Mouse (Mus musculus): ENCODE data around the gene Tspear. TPM values are rescaled to one million over a fixed set of nuclear protein-coding genes. Genes with fewer than 3 reads are reported as not detected.

Gene Tspear
- polyA plus RNA-seq, 1 experiment from 2014 or later, result 1.5 TPM

GRCm38 (mm10) chr10:77886007-77886747, 199.8 kb downstream of the Tspear start:
- H3K4me1 ChIP-seq (ENCODE audit: control insufficient read depth, insufficient read depth, low read length), result no peaks in the 10 kb centered on the region
- 64% methylated on average over 12 of the region's 12 CpGs for WGBS
- ATAC-seq (ENCODE audit: low read depth), result no peak

GRCm38 (mm10) chr10:77890987-77891565, 204.7 kb downstream of the Tspear start:
- no peaks in the 10 kb centered on the region for H3K27me3 ChIP-seq (ENCODE audit: control insufficient read depth, insufficient read depth, low read length)
- no peak overlapping the region for H3K9ac ChIP-seq (replicated peaks; ENCODE audit: low read depth, low read length)
- H3K4me2 ChIP-seq (ENCODE audit: low read depth, low read length), result no peak overlapping the region
- H3K36me3 ChIP-seq (ENCODE audit: control insufficient read depth, insufficient read depth, low read length), result no peaks in the 10 kb centered on the region
- 91% methylated on average over 8 of the region's 8 CpGs for WGBS
- no peak for ATAC-seq (ENCODE audit: low read depth)
- H3K4me3 ChIP-seq (ENCODE audit: low read depth, low read length), result no peak overlapping the region
- H3K9me3 ChIP-seq (ENCODE audit: control insufficient read depth, low read length), result no peaks in the 10 kb centered on the region
- H3K4me1 ChIP-seq (ENCODE audit: control insufficient read depth, insufficient read depth, low read length), result no peaks in the 10 kb centered on the region
- H3K27ac ChIP-seq (ENCODE audit: low read depth, low read length), result no peak overlapping the region

More at GRCm38 (mm10) chr10:77886007-77886747, 199.8 kb downstream of the Tspear start:
- Histone ChIP-seq H3K36me3 (ENCODE audit: control insufficient read depth, insufficient read depth, low read length) (no peaks in the 10 kb centered on the region), H3K27ac (ENCODE audit: low read depth, low read length) (no peak overlapping the region), H3K4me3 (ENCODE audit: low read depth, low read length) (no peak overlapping the region), H3K27me3 (ENCODE audit: control insufficient read depth, insufficient read depth, low read length) (no peaks in the 10 kb centered on the region), H3K4me2 (ENCODE audit: low read depth, low read length) (no peak overlapping the region), H3K9ac (replicated peaks; ENCODE audit: low read depth, low read length) (no peak overlapping the region), H3K9me3 (ENCODE audit: control insufficient read depth, low read length) (no peaks in the 10 kb centered on the region)

GRCm38 (mm10) chr10:77895562-77895961, 209.2 kb downstream of the Tspear start:
- Histone ChIP-seq H3K9ac (replicated peaks; ENCODE audit: low read depth, low read length) (no peak overlapping the region), H3K27ac (ENCODE audit: low read depth, low read length) (no peak overlapping the region), H3K36me3 (ENCODE audit: control insufficient read depth, insufficient read depth, low read length) (no peaks in the 10 kb centered on the region), H3K9me3 (ENCODE audit: control insufficient read depth, low read length) (no peaks in the 10 kb centered on the region), H3K4me3 (ENCODE audit: low read depth, low read length) (no peak overlapping the region), H3K4me1 (ENCODE audit: control insufficient read depth, insufficient read depth, low read length) (0 out of 2 replicates have a peak, but pooled peaks cover 4% of the 10 kb centered on the region), H3K27me3 (ENCODE audit: control insufficient read depth, insufficient read depth, low read length) (no peaks in the 10 kb centered on the region), H3K4me2 (ENCODE audit: low read depth, low read length) (no peak overlapping the region)
- WGBS, result 64% methylated on average over 5 of the region's 5 CpGs
- no peak for ATAC-seq (ENCODE audit: low read depth)

DNA sequence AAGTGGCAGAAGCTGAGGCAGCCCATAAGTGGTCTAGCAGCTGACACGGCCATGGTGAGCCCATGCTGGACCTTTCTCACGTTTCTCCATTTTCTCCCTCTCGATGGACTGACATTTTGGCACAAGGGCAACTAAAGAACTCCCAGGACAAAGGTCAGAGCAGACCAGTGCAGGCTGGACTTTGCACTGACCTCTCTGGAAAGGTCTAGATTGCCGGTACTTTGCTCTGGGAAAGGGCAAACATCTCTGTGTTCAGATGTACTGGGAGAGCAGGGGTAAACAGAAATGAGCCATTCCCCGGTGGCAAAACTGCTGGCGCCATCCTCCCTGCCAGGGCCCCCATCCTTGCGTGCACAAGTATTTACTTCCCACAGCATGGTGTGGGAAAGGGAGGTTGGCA, 213.8 kb downstream of the Tspear start:
- WGBS, result 79% methylated on average over 7 of the region's 7 CpGs
- H3K36me3 ChIP-seq (ENCODE audit: control insufficient read depth, insufficient read depth, low read length), result no peaks in the 10 kb centered on the region
- no peaks in the 10 kb centered on the region for H3K9me3 ChIP-seq (ENCODE audit: control insufficient read depth, low read length)

DNA sequence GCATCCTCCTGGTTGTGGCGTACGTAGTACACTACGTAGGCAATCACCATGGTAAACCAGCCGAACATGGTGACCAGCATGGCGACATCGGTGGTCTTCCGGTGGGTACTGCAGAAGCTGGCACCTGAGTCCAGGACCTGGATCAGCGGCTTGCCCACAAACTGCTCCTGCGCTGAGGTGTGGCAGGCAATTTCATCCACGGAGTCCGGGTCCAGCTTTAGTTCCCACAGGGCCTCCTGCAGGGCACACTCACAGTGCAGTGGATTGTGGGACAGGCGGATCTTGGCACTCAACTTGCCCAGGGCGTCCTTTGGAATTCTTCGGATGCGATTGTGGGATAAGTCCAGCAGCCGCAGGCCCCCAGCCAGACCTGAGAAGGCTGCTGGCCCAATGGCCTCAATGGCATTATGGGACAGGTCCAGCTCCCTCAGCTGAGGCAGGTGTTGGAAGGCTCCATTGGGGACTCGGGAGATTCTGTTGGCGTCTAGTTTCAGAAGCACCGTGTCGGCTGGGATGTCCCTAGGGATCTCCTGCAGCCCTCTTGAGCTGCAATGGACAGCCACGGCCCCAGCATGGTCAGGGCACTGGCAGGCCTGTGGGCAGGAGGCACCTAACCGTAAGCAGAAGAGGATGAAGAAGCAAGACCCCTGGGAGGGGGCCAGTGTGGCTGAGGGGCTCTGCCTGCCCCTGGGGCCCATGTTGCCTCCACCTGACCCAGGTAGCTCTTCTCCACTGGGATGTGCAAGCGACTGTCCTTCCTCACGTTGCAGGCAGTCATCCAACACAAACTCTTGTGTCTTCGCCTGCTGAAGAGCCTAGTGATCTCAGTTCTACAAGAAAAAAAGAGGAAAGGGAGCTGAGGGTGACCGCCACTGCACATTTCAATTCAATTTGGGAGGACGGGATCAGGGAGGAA, 214.8 kb downstream of the Tspear start:
- ATAC-seq (ENCODE audit: low read depth), result no peak
- peak overlapping the region; percentile 70; the same call in 1 of the 2 replicates for H3K9ac ChIP-seq (replicated peaks; ENCODE audit: low read depth, low read length)
- peak overlapping the region; percentile 66 for H3K4me2 ChIP-seq (ENCODE audit: low read depth, low read length)
- WGBS, result 83% methylated on average over 27 of the region's 27 CpGs
- H3K9me3 ChIP-seq (ENCODE audit: control insufficient read depth, low read length), result no peaks in the 10 kb centered on the region
- H3K36me3 ChIP-seq (ENCODE audit: control insufficient read depth, insufficient read depth, low read length), result no peaks in the 10 kb centered on the region
- no peaks in the 10 kb centered on the region for H3K27me3 ChIP-seq (ENCODE audit: control insufficient read depth, insufficient read depth, low read length)
- 0 out of 2 replicates have a peak, but pooled peaks cover 4% of the 10 kb centered on the region for H3K4me1 ChIP-seq (ENCODE audit: control insufficient read depth, insufficient read depth, low read length)
- no peak overlapping the region for H3K27ac ChIP-seq (ENCODE audit: low read depth, low read length)
- H3K4me3 ChIP-seq (ENCODE audit: low read depth, low read length), result peak overlapping the region; percentile 53

More for the DNA sequence above, 213.8 kb downstream of the Tspear start:
- Histone ChIP-seq H3K27ac (ENCODE audit: low read depth, low read length) (no peak overlapping the region), H3K9ac (replicated peaks; ENCODE audit: low read depth, low read length) (no peak overlapping the region), H3K4me3 (ENCODE audit: low read depth, low read length) (no peak overlapping the region), H3K4me2 (ENCODE audit: low read depth, low read length) (no peak overlapping the region), H3K4me1 (ENCODE audit: control insufficient read depth, insufficient read depth, low read length) (0 out of 2 replicates have a peak, but pooled peaks cover 4% of the 10 kb centered on the region), H3K27me3 (ENCODE audit: control insufficient read depth, insufficient read depth, low read length) (no peaks in the 10 kb centered on the region)
- no peak for ATAC-seq (ENCODE audit: low read depth)

- peak; percentile 32 for ATAC-seq (ENCODE audit: low read depth)
- Histone ChIP-seq H3K27ac (ENCODE audit: low read depth, low read length) (peak overlapping the region; percentile 50; the same call in 1 of the 2 replicates), H3K4me3 (ENCODE audit: low read depth, low read length) (peak overlapping the region; percentile 53), H3K9me3 (ENCODE audit: control insufficient read depth, low read length) (no peaks in the 10 kb centered on the region), H3K4me1 (ENCODE audit: control insufficient read depth, insufficient read depth, low read length) (0 out of 2 replicates have a peak, but pooled peaks cover 4% of the 10 kb centered on the region), H3K27me3 (ENCODE audit: control insufficient read depth, insufficient read depth, low read length) (no peaks in the 10 kb centered on the region), H3K4me2 (ENCODE audit: low read depth, low read length) (peak overlapping the region; percentile 66), H3K9ac (replicated peaks; ENCODE audit: low read depth, low read length) (peak overlapping the region; percentile 70), H3K36me3 (ENCODE audit: control insufficient read depth, insufficient read depth, low read length) (no peaks in the 10 kb centered on the region)
- 2% methylated on average over 14 of the region's 14 CpGs for WGBS
Observed at GRCm38 (mm10) chr10:77901871-77902210, 215.5 kb downstream of the Tspear start.

- peak; percentile 76 for ATAC-seq (ENCODE audit: low read depth)
- H3K4me1 ChIP-seq (ENCODE audit: control insufficient read depth, insufficient read depth, low read length), result 0 out of 2 replicates have a peak, but pooled peaks cover 4% of the 10 kb centered on the region
- peak within 1 kb of the TSS; percentile 70 for H3K9ac ChIP-seq (replicated peaks; ENCODE audit: low read depth, low read length)
- H3K27ac ChIP-seq (ENCODE audit: low read depth, low read length), result peak within 1 kb of the TSS; percentile 55
- WGBS, result under 1% methylated on average over 34 of the region's 46 CpGs
- H3K4me2 ChIP-seq (ENCODE audit: low read depth, low read length), result peak within 1 kb of the TSS; percentile 66
- peak within 1 kb of the TSS; percentile 53 for H3K4me3 ChIP-seq (ENCODE audit: low read depth, low read length)
- no peaks in the 10 kb centered on the region for H3K36me3 ChIP-seq (ENCODE audit: control insufficient read depth, insufficient read depth, low read length)
- H3K9me3 ChIP-seq (ENCODE audit: control insufficient read depth, low read length), result no peaks in the 10 kb centered on the region
- no peaks in the 10 kb centered on the region for H3K27me3 ChIP-seq (ENCODE audit: control insufficient read depth, insufficient read depth, low read length)
Observed at GRCm38 (mm10) chr10:77902211-77902893, 216.0 kb downstream of the Tspear start, which contains the start of gene Lrrc3. TSS of gene Lrrc3 (minus strand) at chr10:77902536.

DNA sequence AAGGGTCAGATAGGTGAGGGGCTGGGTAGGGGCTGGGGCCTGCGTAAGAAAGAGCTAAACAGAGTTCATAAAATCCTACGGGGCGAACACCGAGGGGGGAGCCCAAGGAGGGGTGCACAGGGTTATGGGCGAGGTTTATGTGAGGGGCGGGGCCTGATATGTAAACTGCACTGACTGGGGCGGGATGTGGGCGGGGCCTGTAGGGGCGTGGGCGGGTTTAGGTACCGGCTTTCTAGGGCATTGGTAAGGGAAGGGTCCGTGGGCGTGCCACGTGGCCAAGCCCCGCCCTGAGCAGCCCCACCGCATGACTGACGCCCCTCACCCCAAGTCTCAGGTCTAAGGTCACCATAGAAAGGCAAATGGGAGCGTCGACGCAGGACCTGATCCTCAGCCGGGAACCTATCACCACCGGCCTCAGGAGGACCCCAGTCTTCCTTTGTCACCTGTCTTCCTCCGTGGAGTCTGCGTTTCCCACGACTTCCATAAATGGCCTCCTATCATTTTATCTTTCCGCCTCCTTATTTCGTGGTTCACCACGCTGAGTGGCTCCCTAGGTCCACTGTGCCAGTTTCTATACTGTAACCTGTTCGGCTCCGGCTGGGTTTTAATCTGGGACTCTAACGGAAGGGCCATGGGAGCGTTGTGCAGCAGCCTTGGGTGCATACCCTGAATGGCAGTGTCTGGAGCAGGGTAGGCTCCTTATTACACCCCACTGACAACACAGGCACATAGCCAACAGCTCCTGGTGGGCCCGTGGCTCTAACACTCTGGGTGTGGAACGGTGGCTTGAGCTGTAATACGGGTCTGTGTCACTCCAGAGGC, 216.7 kb downstream of the Tspear start:
- H3K4me3 ChIP-seq (ENCODE audit: low read depth, low read length), result peak overlapping the region; percentile 53
- H3K36me3 ChIP-seq (ENCODE audit: control insufficient read depth, insufficient read depth, low read length), result no peaks in the 10 kb centered on the region
- H3K27ac ChIP-seq (ENCODE audit: low read depth, low read length), result peak overlapping the region; percentile 55
- 0 out of 2 replicates have a peak, but pooled peaks cover 4% of the 10 kb centered on the region for H3K4me1 ChIP-seq (ENCODE audit: control insufficient read depth, insufficient read depth, low read length)
- H3K4me2 ChIP-seq (ENCODE audit: low read depth, low read length), result peak overlapping the region; percentile 66
- H3K9me3 ChIP-seq (ENCODE audit: control insufficient read depth, low read length), result no peaks in the 10 kb centered on the region
- 6% methylated on average over 34 of the region's 35 CpGs for WGBS
- peak; percentile 90 for ATAC-seq (ENCODE audit: low read depth)
- no peaks in the 10 kb centered on the region for H3K27me3 ChIP-seq (ENCODE audit: control insufficient read depth, insufficient read depth, low read length)
- H3K9ac ChIP-seq (replicated peaks; ENCODE audit: low read depth, low read length), result peak overlapping the region; percentile 41; the same call in 1 of the 2 replicates
